Mouse (Mus musculus) stomach, postnatal 0 days (tissue): Measurements from ENCODE around the gene Kti12. TPM values are rescaled to one million over a fixed set of nuclear protein-coding genes. Genes with fewer than 3 reads are reported as not detected.

Experiments
- ATAC-seq: fragments of 200-750 bp; cut with Nextera tagmentation; 2 replicates; pipeline ENCODE4 v1.8.0; 2017; ENCODE audit not compliant: low FRiP score, low TSS enrichment
- DNase-seq: peaks from one replicate; pipeline ENCODE4 v3.0.0-alpha.2; 2016; ENCODE audit warnings: low spot score
- H3K27ac ChIP-seq: fragments of 300-500 bp; sonication (generic); replicated peaks from 2 replicates; pipeline ENCODE4 v1.5.1; 2014; ENCODE audit warnings: mild to moderate bottlenecking, control low read depth
- H3K27me3 ChIP-seq: fragments of 300-500 bp; sonication (generic); 2 replicates; pipeline ENCODE4 v1.6.1; 2014; ENCODE audit warnings: low read length; ENCODE audit not compliant: control insufficient read depth, insufficient read depth
- H3K36me3 ChIP-seq: fragments of 300-500 bp; sonication (generic); 2 replicates; pipeline ENCODE4 v1.6.1; 2014; ENCODE audit warnings: low read length, mixed read lengths; ENCODE audit not compliant: control insufficient read depth, insufficient read depth
- H3K4me1 ChIP-seq: fragments of 300-500 bp; sonication (generic); replicated peaks from 2 replicates; pipeline ENCODE4 v1.6.1; 2014; ENCODE audit warnings: antibody characterized with exemption; ENCODE audit not compliant: control insufficient read depth, insufficient read depth
- H3K4me2 ChIP-seq: fragments of 300-500 bp; sonication (generic); replicated peaks from 2 replicates; pipeline ENCODE4 v1.6.1; 2014; ENCODE audit warnings: low read depth, mild to moderate bottlenecking, control low read depth, moderate library complexity
- H3K4me3 ChIP-seq: fragments of 300-500 bp; sonication (generic); 2 replicates; pipeline ENCODE4 v1.5.1; 2014; ENCODE audit warnings: low read depth, low read length, control low read depth
- H3K9ac ChIP-seq: fragments of 300-500 bp; sonication (generic); 2 replicates; pipeline ENCODE4 v1.6.1; 2014; ENCODE audit warnings: mild to moderate bottlenecking, low read length, control low read depth, mixed read lengths
- H3K9me3 ChIP-seq: fragments of 300-500 bp; sonication (generic); 2 replicates; pipeline ENCODE4 v1.6.1; 2016; ENCODE audit warnings: low read length; ENCODE audit not compliant: control insufficient read depth
- CTCF ChIP-seq: IDR thresholded peaks from 2 replicates; pipeline ENCODE4 v1.5.1; 2016; ENCODE audit warnings: antibody characterized with exemption, low read depth, mild to moderate bottlenecking, moderate library complexity
- EP300 ChIP-seq: optimal IDR thresholded peaks from 2 replicates; pipeline ENCODE3; 2016; ENCODE audit warnings: antibody characterized with exemption
- WGBS: fragments of 180-500 bp; shearing (Covaris S2); extraction: QIAGEN DNeasy Blood & Tissue Kit; methylation state at CpG from one replicate; pipeline ENCODE4 v1.1.7; 2014; 5-methylcytosine and 5-hydroxymethylcytosine counted together
- polyA plus RNA-seq: library from polyadenylated mRNA; unstranded; fragments of >200 nt; fragmentation: Nextera tagmentation; extraction: Ambion mirVana; gene quantifications from 2 replicates; pipeline ENCODE4 v1.2.1, GENCODE M21; 2015

The Kti12 gene
- polyA plus RNA-seq, 1 experiment from 2014 or later = 30.9 TPM

- no peak for ATAC-seq
- TF ChIP-seq CTCF = no peak
- no peak for TF ChIP-seq EP300
Measured at GRCm38 (mm10) chr4:108843336-108843735, 4.2 kb upstream of the Kti12 start.

GRCm38 (mm10) chr4:108845824-108846569 is 1.6 kb upstream of the Kti12 start:
- Histone ChIP-seq H3K4me2 (no peak overlapping the region), H3K9me3 (no peaks in the 10 kb centered on the region), H3K9ac (no peak overlapping the region), H3K27me3 (no peaks in the 10 kb centered on the region), H3K36me3 (no peaks in the 10 kb centered on the region), H3K27ac (no peak overlapping the region), H3K4me1 (peaks cover 6% of the 10 kb centered on the region; the same call in 1 of the 2 replicates), H3K4me3 (no peak overlapping the region)
- 42% methylated on average over 5 of the region's 5 CpGs for WGBS
- ATAC-seq = no peak
- no peak for TF ChIP-seq CTCF
- TF ChIP-seq EP300 = no peak
- no peak for DNase-seq

More at GRCm38 (mm10) chr4:108843336-108843735, 4.2 kb upstream of the Kti12 start:
- no peaks in the 10 kb centered on the region for H3K4me1 ChIP-seq
- no peaks in the 10 kb centered on the region for H3K27me3 ChIP-seq
- DNase-seq = no peak
- no peak overlapping the region for H3K9ac ChIP-seq
- peak overlapping the region; percentile 30; the same call in 1 of the 2 replicates for H3K27ac ChIP-seq
- no peak overlapping the region for H3K4me3 ChIP-seq
- H3K4me2 ChIP-seq = no peak overlapping the region
- H3K36me3 ChIP-seq = no peaks in the 10 kb centered on the region; the same call in 1 of the 2 replicates
- H3K9me3 ChIP-seq = no peaks in the 10 kb centered on the region

- Histone ChIP-seq H3K9me3 (no peaks in the 10 kb centered on the region), H3K27me3 (no peaks in the 10 kb centered on the region), H3K4me1 (peaks cover 6% of the 10 kb centered on the region; the same call in 1 of the 2 replicates), H3K4me3 (peak within 1 kb of the TSS; percentile 82), H3K27ac (peak within 1 kb of the TSS; percentile 94), H3K9ac (peak within 1 kb of the TSS; percentile 80), H3K36me3 (no peaks in the 10 kb centered on the region), H3K4me2 (peak within 1 kb of the TSS; percentile 95)
- 5% methylated on average over 20 of the region's 20 CpGs for WGBS
- TF ChIP-seq EP300 (no peak), CTCF (no peak)
- 0 out of 2 replicates have a peak, but pooled peaks have one; percentile 24 for ATAC-seq
- peak; percentile 47 for DNase-seq
Measured at GRCm38 (mm10) chr4:108848505-108848848, 892 bp downstream of the Kti12 start, which contains the start of gene A730015C16Rik. Gene A730015C16Rik (minus strand): TSS chr4:108848619.

- H3K27ac ChIP-seq = no peak overlapping the region
- H3K9me3 ChIP-seq = no peaks in the 10 kb centered on the region
- ATAC-seq = no peak
- H3K4me1 ChIP-seq = no peaks in the 10 kb centered on the region
- no peak for DNase-seq
- H3K4me2 ChIP-seq = no peak overlapping the region
- peaks cover 4% of the 10 kb centered on the region; the same call in 1 of the 2 replicates for H3K36me3 ChIP-seq
- H3K27me3 ChIP-seq = no peaks in the 10 kb centered on the region
- TF ChIP-seq EP300 (no peak), CTCF (no peak)
- 73% methylated on average over 7 of the region's 7 CpGs for WGBS
- H3K9ac ChIP-seq = no peak overlapping the region
- H3K4me3 ChIP-seq = no peak overlapping the region
Measured at GRCm38 (mm10) chr4:108866806-108867205, 19.2 kb downstream of the Kti12 start.

GRCm38 (mm10) chr4:108869730-108870374 is 22.3 kb downstream of the Kti12 start:
- no peaks in the 10 kb centered on the region for H3K36me3 ChIP-seq
- H3K4me1 ChIP-seq = no peaks in the 10 kb centered on the region
- H3K9me3 ChIP-seq = no peaks in the 10 kb centered on the region
- WGBS = 32% methylated on average over 10 of the region's 10 CpGs
- H3K4me3 ChIP-seq = no peak overlapping the region
- H3K27me3 ChIP-seq = no peaks in the 10 kb centered on the region
- H3K9ac ChIP-seq = no peak overlapping the region
- ATAC-seq (peak; percentile 88), DNase-seq (peak; percentile 84)
- H3K27ac ChIP-seq = no peak overlapping the region
- no peak for TF ChIP-seq EP300
- peak; percentile 98 for TF ChIP-seq CTCF
- H3K4me2 ChIP-seq = no peak overlapping the region

- H3K27ac ChIP-seq = no peak overlapping the region
- H3K4me1 ChIP-seq = no peaks in the 10 kb centered on the region
- no peaks in the 10 kb centered on the region for H3K27me3 ChIP-seq
- no peak overlapping the region for H3K4me2 ChIP-seq
- no peak for TF ChIP-seq CTCF
- TF ChIP-seq EP300 = no peak
- H3K9ac ChIP-seq = no peak overlapping the region
- H3K4me3 ChIP-seq = no peak overlapping the region
- H3K36me3 ChIP-seq = no peaks in the 10 kb centered on the region
- no peaks in the 10 kb centered on the region for H3K9me3 ChIP-seq
- ATAC-seq (no peak), DNase-seq (no peak)
- WGBS = 85% methylated on average over 5 of the region's 5 CpGs
Measured at GRCm38 (mm10) chr4:108873746-108874145, 26.2 kb downstream of the Kti12 start.
